Mouse (Mus musculus) adrenal gland, postnatal 36 days (tissue): ENCODE data around the gene Gm4450. TPM values are rescaled to one million over a fixed set of nuclear protein-coding genes. Genes with fewer than 3 reads are reported as not detected.
"Not testable (repeated sequence)": the region's sequence is repeated elsewhere in the genome, so short reads cannot be mapped to it uniquely, and the experiment has no call there.

Source experiments
- DNase-seq, 2 experiments: peaks; one replicate each; pipeline ENCODE4 v3.0.0; 2021; ENCODE audit warnings: mixed read lengths in 1 of 2
- long read RNA-seq, 2 experiments: library from polyadenylated mRNA; stranded (forward); transcript quantifications; one replicate each; pipeline ENCODE4 v2.0.0; 2021; ENCODE audit warnings: borderline sequencing depth in 2 of 2
- total RNA-seq, 2 experiments: library from RNA; stranded (reverse); gene quantifications; 2 replicates each; pipeline ENCODE4 v1.2.3; 2021

The Gm4450 gene
- not detected for total RNA-seq
- long read RNA-seq, experiment 1 = 0 reads
- long read RNA-seq, experiment 2 = 0 reads

- DNase-seq = not testable (repeated sequence)
Measured at GRCm38 (mm10) chr3:98457026-98457425, at the start of gene Gm4450. Gm4450 (minus strand) TSS chr3:98457126.

- DNase-seq = not testable (repeated sequence)
Measured at GRCm38 (mm10) chr3:98497401-98497800, 40.5 kb upstream of the Gm4450 start.

- not testable (repeated sequence) for DNase-seq
Measured at GRCm38 (mm10) chr3:98496762-98497161, 39.8 kb upstream of the Gm4450 start.

DNA sequence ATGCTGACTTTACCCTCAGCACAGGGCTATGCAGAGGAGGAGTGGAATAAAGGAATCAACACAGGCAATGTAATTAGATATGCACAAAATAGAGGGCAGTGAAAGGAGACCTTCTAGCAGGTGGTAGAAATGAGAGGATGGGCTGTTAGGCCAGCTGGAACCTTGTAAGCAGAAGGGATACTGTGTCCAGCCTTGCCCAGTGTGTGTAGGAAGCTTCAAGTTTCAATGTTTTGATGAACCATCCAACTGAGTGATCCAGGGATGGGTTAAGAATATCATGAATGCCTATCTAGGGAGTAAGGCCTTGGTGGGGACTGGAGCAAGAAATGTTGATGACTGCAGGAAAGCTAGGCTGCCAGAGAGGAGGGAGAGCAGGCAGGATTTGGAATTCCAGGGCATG, 38.1 kb upstream of the Gm4450 start:
- not testable (repeated sequence) for DNase-seq

DNA sequence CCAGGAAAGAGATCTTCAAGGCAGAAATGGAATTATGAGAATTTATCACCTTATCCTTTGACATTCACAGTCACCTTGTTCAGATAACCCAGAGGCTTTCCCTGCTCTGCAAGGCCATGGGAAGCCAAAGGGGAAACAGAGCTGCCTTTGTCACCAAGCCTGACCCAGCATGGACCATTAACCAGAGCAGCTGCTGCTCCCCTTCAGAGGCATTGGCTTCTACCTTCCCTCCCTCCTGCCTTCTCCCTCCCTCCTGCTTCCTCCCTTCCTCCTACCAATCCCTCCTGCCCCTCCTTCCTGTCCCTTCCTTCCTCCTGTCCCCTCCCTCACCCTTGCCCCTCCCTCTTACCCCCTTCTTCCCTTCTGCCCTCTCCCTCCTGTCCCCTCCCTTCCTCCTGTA, 37.3 kb upstream of the Gm4450 start:
- not testable (repeated sequence) for DNase-seq

DNA sequence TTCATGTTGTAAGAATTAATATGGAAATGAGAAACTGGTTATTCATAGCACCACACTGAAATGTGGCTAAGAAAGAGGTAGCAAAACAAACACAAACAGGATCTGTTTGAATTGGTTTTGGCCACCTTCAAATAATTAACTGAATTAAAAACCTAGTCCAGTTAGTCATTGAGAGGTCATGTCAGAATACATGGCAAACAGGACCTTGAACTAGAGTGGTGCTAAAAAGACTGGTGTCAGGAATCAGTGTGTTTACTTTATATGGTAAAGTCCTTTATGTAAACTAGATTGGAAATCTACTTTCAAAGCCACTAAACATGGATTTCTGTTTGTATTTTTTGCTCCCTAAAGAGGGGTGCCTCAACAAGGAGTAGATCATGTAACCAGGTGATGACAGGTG, 14.6 kb upstream of the Gm4450 start:
- DNase-seq = not testable (repeated sequence)

- DNase-seq = not testable (repeated sequence)
Measured at GRCm38 (mm10) chr3:98471057-98471456, 14.1 kb upstream of the Gm4450 start.

DNA sequence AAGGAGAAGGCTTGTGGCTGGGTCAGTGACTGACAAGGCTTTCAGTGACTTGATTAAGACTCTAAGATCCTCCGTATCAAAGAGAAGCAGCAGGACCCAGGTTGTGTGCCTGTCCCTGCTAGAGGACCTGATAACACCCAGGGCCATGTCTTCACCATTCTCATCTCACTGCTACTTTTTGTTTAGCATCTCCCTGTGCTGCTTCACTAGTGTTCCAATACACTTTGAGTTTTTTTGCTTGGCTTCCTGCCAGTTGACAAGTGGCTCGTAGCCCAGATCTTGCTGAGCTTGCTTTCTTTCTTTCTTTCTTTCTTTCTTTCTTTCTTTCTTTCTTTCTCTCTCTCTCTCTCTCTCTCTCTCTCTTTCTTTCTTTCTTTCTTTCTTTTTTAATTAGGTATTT, 12.4 kb upstream of the Gm4450 start:
- not testable (repeated sequence) for DNase-seq

DNA sequence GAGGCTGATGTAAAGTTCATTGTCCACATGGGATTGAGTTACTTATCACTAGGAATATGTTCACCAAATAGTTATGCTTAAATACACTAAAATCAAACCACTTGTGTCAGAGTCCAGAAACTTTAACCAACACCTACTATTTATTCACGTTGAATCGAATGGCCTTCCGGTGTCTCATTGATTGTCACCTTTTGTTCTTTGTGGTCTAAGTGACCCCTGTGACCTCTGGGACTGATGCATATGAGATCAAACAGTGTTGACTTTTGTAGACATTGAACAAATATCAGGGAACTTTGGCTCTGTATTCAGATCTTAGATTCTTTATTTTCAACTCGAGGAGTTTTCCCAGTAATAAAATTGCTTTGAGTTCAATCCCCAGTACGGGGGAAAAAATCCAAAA, 3.1 kb downstream of the Gm4450 start:
- DNase-seq = not testable (repeated sequence)

DNA sequence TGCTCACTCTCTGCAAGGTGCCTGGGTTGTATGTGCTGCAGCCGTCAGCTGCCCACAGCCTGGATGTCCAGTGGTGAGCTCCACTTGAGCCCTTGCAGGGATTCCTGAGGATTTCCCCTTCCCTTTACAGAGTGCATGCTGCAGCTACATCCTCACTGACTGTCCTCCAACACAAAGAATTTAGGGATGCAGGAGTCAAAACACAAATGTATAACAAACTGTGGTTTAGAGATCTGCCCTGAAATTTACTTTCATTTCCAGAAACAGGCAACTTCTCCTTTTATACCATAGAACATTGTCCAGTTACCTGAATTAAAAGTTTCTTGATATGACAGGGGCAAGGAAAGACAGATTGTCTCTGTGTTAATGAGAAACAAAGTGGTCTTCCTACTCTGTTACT, 13.0 kb downstream of the Gm4450 start:
- not testable (repeated sequence) for DNase-seq

- not testable (repeated sequence) for DNase-seq
Measured at GRCm38 (mm10) chr3:98443149-98443779, 13.7 kb downstream of the Gm4450 start.

- not testable (repeated sequence) for DNase-seq
Measured at GRCm38 (mm10) chr3:98442245-98442644, 14.7 kb downstream of the Gm4450 start.

DNA sequence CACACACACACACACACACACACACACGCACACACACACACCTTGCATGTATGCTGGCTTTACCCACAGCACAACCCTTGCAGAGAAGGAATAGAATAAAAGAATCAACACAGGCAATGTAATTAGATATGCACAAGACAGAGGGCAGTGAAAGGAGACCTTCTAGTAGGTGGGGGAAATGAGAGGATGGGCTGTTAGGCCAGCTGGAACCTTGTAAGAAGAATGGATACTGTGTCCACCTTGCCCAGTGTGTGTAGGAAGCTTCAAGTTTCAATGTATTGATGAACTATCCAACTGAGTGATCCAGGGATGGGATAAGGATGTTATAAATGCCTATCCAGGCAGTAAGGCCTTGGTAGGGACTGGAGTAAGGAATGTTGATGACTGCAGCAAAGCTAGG, 21.9 kb downstream of the Gm4450 start:
- DNase-seq = no peak

- no peak for DNase-seq
Measured at GRCm38 (mm10) chr3:98434088-98434816, 22.7 kb downstream of the Gm4450 start.

DNA sequence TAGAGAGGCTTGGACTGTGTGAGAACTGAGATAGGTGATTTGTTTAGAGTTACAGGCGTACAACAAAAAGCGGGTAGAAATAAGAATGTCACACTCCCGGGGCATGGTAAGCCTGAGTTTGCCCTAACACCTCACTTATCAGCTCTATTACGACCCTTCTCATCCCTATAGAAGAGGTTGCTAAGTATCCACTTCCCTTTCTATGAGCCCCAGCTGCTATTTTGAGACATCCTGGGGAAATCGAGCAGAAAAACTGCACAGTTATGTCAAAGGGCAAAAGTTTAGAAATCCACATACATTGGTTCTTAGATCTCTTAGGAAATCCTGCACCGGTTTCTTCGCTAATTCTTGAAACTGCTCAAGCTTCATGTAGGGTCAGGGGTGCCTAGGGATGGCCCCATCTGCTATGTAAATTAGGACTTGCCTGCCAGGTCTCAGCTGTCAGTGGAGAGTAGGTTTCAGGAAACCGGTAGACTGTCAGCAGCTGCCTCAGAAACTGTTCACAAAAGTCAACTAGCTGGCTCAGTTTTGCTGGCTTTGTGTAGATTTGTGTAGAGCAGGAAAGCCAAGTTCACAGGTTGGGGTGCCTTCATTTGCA, 27.9 kb downstream of the Gm4450 start:
- no peak for DNase-seq

- no peak for DNase-seq
Measured at GRCm38 (mm10) chr3:98428449-98428775, 28.5 kb downstream of the Gm4450 start.

DNA sequence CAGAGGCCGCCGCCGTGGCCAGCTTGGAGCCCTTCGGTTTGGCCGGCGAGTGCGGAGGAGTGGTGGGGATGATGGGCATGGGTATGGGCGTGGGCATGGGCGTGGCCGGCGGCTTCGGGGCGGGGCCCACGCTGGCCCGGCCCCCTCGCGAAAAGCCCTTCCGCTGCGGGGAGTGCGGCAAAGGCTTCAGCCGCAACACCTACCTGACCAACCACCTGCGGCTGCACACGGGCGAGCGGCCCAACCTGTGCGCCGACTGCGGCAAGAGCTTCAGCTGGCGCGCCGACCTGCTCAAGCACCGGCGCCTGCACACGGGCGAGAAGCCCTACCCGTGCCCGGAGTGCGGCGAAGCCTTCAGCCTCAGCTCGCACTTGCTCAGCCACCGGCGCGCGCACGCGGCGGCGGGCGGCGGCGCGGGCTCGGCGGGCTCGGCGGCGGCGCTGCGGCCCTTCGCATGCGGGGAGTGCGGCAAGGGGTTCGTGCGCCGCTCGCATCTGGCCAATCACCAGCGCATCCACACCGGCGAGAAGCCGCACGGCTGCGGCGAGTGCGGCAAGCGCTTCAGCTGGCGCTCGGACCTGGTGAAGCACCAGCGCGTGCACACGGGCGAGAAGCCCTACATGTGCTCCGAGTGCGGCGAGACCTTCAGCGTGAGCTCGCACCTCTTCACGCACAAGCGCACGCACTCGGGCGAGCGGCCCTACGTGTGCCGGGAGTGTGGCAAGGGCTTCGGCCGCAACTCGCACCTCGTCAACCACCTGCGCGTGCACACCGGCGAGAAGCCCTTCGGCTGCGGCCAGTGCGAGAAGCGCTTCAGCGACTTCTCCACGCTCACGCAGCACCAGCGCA, 29.1 kb downstream of the Gm4450 start:
- DNase-seq = peak; percentile 87 to 89

- DNase-seq = no peak
Measured at GRCm38 (mm10) chr3:98427260-98427599, 29.7 kb downstream of the Gm4450 start.

- DNase-seq = no peak
Measured at GRCm38 (mm10) chr3:98426749-98427148, 30.2 kb downstream of the Gm4450 start.

GRCm38 (mm10) chr3:98422926-98423325, 34.0 kb downstream of the Gm4450 start:
- peak in 1 of 2 experiments; percentile 22 for DNase-seq

- DNase-seq = no peak
Measured at GRCm38 (mm10) chr3:98419786-98420070, 37.2 kb downstream of the Gm4450 start.

- no peak for DNase-seq
Measured at GRCm38 (mm10) chr3:98418991-98419785, 37.7 kb downstream of the Gm4450 start.
